Mouse (Mus musculus): ENCODE results near the gene Bmp8b.
"Not testable (repeated sequence)": the region's sequence is repeated elsewhere in the genome, so short reads cannot be mapped to it uniquely, and the experiment has no call there.

Gene Bmp8b

DNA sequence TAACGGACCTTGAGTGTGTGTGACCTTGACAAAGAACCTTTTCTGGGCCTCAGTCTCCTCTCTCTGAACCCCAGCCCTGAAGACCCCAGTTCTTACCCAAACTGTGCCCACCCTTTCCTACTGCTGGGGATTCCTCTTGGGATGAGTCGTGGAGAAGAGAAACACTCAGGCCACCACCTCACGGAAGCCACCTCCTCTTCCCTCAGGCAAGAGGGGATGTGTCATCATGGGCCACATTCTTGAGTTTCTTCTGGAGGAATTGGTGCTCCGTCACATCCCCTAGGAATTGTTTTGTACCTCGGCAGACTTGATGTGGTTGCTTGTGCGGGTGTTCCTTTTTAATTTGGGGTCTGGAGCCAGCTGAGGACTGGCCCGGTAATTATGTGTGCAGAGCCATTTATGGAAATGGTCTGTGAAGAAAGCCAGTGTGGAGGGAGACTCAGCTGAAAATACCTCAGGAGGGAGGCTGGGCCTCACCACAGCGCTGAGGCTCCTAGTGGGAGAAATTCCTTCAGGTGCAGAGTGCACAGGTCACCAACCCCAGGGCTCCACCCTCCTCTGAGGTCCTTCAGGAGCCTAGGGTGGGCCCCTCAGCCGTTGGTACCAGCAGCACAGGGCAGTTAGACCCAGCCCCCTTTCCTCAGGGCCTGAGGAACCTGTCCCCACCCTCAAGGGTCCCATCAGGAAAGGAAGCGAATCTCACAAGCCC is 6.5 kb downstream of the Bmp8b start:
- not testable (repeated sequence) for DNase-seq (ENCODE audit: low spot score in 2 of 2)

DNA sequence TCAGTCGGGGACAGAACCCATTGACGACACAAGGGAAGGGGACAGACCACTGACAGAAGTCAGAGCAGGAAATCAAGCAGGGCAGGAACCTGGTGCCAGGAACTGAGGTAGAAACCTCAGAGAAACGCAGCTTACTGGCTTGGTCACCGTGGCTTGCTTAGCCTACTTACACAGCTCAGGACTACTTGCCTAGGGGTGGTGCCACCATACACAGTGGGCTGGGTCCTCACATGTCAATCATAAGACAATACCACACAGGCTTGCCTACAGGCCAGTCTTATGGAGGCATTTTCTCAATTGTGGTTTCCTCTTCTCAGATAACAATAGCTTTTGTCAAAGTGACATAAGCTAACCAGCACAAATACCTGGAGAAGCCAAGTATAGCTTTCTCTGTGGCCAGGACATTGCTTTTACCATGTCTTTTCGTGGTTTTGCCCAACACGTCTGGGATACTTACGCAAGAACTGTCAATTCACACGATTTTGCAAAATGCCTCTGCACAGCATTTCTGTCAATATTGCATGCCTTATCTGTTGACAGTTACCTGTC is 7.3 kb downstream of the Bmp8b start:
- DNase-seq (ENCODE audit: low spot score in 2 of 2): no peak

DNA sequence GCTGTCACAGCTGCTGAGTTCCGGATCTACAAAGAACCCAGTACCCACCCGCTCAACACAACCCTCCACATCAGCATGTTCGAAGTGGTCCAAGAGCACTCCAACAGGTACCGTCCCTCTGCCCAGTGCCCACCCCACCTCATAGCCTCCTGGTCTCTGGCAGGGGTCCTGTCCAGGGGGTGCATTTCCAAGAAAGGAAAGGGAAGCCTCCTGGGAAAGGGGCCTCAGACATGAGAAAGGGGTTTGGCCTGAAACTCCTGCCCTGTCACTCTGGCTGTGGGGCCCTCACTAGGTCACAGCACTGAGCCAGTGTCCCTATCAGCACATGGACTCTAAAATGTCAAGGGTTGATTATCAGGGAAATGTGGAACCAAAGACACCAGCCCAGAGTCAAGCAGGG is 9.7 kb downstream of the Bmp8b start:
- not testable (repeated sequence) for DNase-seq (ENCODE audit: low spot score in 2 of 2)

DNA sequence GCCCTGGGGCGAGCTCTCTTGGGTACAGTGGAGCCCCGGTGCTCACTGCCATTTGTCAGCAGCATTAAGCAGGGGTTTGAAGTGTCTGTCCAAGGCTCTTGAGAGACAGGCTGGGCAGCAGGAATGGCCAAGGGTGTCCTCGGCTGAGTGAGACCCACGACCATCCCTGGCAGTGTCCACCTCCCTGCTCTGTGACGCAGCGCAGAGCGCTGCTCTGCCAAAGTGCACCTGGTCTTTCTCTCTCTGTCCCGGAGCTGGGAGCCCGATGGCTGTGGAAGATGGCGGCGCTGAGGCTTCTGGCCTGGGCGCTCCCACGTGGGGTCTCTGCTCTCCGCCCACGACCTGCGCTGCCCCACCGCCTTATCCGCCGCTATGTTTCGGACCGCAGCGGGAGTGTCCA is 11.0 kb downstream of the Bmp8b start, which contains the start of gene Oxct2b:
TSS of gene Oxct2b (plus strand) at position 256 of the 400 bp plus-strand sequence.
- no peak for DNase-seq (ENCODE audit: low spot score in 2 of 2)

DNA sequence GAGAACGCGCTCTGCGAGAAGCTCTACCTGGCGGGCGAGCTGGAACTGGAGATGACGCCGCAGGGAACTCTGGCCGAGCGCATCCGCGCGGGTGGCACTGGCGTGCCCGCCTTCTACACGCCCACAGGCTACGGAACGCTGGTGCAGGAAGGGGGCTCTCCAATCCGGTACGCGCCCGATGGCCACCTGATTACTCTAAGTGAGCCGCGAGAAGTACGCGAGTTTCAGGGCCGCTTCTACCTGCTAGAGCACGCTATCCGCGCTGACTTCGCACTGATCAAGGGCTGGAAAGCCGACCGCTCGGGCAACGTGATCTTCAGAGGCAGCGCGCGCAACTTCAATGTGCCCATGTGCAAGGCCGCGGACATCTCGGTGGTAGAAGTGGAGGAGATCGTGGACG is 11.7 kb downstream of the Bmp8b start:
- DNase-seq (ENCODE audit: low spot score in 2 of 2): peak; percentile 13 to 22

DNA sequence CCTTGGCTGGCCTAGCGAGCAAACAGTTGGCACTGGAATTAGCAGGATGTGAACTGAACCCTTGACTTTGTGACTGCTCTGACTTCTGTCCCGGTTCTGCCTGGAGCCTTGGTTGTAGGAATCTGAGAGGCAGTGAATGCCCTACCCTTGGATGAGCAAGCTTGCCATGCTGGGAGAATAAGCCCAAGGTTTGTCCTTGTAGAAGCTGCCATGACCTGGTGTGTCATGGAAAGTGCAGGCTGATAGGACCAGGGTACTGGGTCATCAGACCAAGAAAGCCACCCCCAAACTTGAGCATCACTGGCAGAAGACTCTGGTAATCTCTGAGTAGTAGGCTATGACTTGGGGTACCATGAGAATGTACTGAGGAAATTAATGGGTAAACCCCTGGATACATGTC is 16.3 kb downstream of the Bmp8b start:
- no peak for DNase-seq (ENCODE audit: low spot score in 2 of 2)

DNA sequence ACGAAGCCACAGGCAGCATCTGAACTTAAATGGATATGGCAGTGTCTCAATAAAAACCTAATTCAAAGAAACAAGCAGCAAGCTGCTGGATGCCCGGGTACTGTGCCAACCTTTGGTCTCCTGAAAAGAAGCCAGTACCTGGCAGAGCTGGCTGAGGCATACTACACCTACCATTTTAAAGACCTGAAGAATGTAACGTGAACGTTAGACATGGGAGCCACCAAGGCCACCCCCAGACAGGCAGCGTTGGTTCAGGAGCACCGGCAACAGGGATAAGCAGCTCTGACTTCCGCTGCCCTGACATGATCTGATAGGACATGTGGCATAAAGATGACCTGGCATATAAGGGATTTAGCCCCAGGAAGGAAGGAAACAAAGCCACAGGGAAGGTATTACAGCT is 21.7 kb downstream of the Bmp8b start:
- no peak for DNase-seq (ENCODE audit: low spot score in 2 of 2)

DNA sequence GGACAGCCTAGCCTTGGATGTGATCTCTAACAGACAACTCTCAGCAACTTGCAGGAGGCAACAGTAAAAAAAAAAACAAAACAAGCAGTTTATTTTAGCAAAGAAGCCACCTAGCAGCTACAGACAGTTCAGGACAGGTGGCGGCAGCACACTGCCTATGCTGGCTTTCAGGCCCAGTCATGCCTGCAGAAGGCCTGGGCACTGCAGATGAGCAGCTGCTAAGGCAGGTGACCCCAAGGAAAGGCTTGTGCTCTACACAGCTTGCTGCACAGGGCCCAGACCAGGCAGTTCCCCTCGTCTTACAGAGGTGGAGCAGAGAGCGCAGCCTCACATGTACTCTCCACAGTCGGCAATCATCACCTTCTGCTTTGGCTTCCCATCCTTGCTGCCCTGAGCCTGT is 22.1 kb downstream of the Bmp8b start:
- DNase-seq (ENCODE audit: low spot score in 2 of 2): no peak

DNA sequence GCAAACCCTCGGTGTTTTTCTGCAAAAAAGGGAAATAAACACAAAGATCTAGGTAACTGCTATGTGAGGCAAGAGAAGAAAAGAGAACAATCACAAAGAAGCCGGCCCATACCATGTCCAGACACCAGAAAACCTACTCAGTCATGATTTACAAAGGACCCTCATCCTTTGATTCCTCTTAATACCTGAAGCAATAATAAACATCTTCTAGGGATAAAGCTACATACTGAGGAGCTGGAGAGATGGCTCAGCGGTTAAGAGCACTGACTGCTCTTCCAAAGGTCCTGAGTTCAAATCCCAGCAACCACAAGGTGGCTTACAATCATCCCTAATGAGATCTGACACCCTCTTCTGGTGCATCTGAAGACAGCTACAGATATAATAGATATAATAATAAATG is 32.6 kb downstream of the Bmp8b start:
- no peak for DNase-seq (ENCODE audit: low spot score in 2 of 2)

DNA sequence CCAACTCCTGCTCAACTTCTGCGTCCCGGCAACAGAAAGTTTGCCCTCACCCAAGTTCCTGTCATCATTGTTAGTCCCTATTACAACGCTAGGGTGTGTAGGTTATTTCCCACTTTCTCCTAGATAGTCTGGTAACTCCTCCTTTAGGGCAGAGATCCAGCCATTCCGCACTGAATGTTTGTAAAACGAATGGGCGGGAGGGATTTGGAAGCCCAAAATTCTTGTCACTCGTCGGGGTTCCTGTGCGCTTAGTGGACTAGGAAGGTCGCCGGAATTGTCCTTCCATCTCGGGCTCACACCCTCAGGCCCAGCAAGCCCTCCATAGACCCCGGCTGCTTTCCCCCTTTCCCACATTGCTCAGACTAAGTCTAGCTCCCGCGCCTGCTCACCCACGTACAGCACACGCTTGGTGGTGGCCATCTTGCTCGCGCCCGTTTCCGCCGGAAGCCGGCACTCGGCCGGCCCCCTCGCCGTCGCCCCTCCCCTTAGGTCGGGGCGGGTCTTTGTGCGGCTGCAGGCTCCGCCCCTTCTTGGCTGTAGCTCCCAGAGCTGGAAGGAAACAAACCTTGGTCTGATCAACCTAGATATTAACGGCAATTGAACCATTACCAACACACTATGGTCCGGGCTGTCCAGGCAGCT is 34.7 kb downstream of the Bmp8b start, which contains the start of gene Ppie:
TSS of gene Ppie (minus strand) at position 439 of the 642 bp plus-strand sequence.
- peak; percentile 67 to 68 for DNase-seq (ENCODE audit: low spot score in 2 of 2)

DNA sequence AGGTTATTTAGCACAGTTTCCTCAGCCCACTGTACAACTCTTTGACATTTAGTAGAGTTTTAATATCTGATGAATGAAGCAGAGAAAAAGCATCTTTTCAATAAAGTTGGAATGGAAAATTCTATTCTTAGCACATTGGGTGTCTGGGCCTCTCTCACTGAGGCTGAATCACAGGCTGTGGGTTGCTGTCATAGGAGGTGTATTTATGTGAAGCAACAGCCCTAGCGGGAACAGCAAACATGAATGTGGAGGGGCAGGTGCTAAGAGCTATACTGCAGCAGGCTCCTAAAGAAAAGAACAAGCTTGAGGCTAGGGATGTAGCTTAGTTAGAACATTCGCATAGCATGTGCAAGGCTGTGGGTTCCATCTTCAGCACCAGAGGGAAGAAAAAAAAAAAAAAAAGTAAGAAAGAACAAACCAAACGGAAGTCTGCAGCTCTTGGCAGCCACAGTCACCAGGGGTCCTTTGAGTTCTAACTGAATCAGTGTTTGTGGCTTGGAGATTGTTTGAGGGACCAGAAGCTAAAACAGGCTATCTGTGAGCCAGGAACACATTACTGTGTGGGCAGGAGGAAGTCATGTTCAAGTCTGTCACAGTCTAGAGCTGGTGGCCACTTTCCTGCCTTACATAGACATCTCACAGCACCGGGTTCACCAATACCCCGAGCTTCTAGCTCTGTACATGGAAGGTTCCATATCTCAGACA is 42.6 kb downstream of the Bmp8b start:
- peak; percentile 54 to 66 for DNase-seq (ENCODE audit: low spot score in 2 of 2)

DNA sequence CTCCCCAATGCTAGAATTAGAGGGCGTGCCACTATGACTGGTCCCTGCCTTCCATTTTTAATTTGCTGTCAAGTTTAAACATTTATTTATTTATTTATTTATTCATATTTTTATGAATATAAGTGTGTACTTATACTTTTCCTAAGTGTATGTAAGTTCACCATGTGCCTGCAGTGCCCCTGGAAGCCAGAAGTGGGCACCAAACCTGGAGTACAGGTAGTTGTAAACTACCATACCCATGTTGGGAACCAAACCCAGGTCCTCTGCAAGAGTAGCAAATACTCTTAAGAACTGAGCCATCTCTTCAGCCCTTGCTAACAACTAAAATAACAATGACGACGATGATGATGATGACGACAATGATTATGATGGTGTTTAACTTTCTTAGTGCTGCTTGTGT is 47.0 kb downstream of the Bmp8b start:
- DNase-seq (ENCODE audit: low spot score in 2 of 2): no peak

DNA sequence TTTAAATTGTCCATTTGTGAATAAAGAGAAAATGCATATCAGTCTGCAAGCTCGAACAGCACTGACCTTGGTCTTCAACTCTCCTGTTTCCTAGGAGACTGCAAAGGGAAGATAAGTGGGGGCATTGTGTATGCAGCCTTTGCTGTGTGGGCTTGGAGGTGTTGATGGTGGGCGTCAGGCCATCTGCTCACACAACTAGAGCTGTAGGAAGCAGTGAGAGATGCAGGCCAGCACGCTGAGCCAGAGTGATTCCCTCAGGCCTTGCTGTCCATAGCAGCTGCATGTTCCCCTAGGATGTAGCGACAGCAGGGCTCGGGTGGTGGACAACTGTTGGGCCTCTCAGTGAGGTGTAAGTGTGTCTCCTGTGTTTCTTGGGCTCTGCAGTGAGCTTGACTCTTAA is 48.0 kb downstream of the Bmp8b start:
- DNase-seq (ENCODE audit: low spot score in 2 of 2): peak; percentile 74 to 87

DNA sequence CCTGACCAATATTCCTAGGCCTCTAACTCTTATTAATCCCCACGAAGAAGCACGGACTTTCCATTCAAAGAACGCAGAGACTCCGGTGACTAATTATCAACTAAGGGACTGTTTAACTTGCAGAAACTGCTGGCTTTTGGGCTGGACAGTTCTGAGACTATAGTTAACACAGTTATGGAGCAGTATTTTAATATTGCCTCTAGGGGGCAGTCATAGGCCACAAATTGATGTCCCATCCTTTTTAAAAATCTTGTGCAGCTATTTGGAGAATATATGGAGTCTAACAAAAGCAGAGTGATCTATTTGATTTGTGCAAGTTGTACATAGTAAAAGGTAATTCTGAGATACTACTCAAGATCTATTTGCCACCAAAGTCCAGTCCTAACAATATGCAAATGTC is 50.0 kb downstream of the Bmp8b start:
- peak; percentile 32 to 68 for DNase-seq (ENCODE audit: low spot score in 2 of 2)

DNA sequence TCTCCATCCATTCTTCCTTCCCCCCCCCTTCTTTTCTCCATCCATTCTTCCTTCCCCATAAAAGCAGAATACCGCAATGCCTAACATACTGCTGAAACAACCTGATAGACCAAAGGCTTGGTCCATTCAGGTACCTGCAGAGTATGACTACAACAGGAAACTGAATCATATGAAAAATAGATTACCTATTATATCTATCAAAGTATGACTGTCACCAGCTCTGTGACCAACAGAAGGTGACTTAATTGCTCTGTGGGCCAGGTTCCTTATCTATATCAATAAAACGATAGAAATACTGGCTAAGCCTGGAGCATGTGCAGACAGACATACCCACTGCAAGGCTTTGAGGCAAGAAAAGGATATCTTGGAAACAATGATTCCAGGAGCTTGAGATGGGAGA is 50.5 kb downstream of the Bmp8b start:
- DNase-seq (ENCODE audit: low spot score in 2 of 2): no peak

DNA sequence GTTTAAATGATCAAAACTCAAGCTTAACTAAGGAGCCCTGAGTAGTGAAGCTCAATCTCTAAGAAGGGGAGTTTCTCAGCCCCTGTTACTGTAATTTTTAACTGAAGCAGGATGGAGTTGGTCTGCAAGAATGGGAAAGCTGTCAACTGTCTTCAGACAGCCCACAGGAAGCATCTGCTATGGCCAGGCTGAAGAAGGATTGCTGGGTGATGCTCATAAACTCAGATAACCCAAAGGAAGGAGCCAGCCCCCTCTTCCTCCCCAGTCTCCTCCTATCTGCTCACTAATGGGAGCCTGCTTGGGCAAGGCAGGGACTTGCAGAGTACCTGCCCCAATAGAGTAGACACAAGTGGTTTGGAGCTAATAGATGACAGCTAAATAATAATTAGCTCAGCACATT is 50.9 kb downstream of the Bmp8b start:
- no peak for DNase-seq (ENCODE audit: low spot score in 2 of 2)

DNA sequence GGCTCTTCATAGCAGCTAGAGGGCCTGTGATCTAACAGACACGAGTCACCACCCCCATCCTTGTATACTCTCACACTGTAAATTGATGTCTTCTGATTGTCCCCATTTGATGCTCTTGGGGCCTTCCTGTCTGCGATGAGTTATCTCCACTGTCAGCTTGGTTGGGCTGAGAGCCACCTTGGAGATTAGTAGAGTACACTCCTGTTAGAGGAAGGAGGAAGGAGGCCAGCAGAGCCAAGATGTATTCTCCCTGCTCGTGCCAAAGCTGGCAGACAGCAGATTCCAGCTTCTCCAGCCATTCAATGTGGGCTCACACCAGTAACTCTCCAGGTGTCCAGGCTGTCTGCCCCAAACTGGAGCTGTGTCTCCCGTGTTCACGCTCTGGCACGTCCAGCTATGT is 55.6 kb downstream of the Bmp8b start:
- no peak for DNase-seq (ENCODE audit: low spot score in 2 of 2)

DNA sequence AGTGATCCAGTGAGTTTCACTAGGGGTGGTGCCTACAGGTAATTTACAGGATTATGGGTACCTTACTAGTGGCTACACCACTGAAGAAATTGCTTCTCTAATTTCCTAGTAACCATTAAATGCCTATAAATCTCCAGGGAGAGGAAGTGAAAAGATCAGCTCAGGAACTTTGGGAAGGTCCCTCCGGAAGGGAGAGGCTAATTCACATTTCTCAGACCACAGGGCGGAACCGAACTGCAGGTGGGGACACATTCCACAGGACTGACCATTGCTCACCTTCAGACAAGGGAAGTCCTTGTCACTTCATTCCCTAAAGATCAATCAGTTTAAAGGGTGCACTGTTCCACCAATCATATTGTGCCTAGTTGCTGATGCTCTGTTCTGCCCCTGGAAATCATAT is 56.3 kb downstream of the Bmp8b start:
- not testable (repeated sequence) for DNase-seq (ENCODE audit: low spot score in 2 of 2)

DNA sequence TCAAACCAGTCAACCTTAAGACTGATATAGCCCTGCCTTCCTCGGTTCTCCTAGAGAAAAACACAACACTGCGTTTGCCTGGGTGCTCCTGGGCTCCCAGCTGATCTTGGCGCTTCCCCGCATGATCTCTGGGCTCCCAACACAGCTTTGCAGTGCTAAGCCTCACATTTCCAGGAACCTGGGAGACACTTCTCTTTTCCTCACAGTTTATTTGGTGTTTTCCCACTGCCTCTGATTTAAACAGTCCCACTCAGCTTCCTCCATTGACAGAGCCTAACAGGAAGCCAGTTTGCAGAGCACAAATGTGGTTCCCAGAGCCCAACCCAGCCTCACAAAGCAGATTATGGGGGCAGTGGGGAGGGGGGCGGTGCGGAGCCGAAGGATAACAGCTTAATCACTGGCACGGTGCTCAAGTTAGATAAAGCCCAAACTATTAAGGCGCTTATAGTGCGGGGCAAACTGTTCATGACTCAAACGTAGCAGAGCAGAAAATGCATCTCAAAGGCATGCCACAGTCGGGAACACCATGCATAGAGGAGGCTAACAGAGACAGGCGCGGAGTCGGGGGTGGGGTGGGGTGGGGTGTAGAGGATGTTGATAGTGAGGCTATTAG is 57.4 kb downstream of the Bmp8b start:
- no peak for DNase-seq (ENCODE audit: low spot score in 2 of 2)

DNA sequence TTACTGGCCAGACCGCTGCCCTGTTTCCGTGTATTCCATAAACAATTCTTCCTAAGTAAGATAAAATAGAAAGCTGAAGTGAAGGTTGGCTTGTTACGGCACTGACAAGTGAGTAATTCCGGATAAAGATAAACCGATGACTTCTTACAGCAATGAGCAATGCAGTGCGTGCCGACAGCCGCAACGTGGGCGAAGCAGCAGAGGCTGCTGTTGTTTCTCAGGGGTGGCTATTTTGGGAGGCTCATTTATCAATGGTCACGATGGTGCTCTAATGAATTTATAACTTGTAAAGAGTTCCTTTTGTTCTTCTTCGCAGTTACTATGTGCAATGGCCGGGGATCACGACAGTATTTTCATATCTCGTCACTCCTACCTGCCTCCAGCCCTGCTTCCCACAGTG is 59.2 kb downstream of the Bmp8b start:
- DNase-seq (ENCODE audit: low spot score in 2 of 2): peak; percentile 67 to 72

DNA sequence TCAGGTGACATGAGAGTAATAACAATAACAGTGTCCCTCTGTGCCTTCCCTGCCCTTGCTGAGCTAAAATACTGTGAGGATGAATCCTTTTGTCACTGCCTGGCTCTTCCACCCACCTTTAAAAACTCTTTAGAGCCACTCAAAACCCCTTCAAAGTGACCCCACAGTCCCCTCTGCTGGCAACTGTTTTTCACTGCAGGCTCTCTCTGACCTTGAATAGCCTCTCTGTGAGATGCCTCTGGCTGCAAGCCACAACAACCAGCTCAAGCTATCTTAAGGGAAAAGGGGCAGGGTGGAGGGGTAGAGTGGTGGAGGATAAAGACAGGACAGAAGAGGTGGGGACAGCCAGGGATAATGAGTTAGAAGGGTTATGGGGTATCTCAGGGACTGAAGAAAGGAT is 66.8 kb downstream of the Bmp8b start:
- no peak for DNase-seq (ENCODE audit: low spot score in 2 of 2)

Measured in frontal cortex, postnatal 36 days (tissue).